Mouse (Mus musculus) cerebellum, adult 2 months (tissue): ENCODE measurements around the gene Fuk.

Experiments
- CTCF ChIP-seq: fragments of 200-500 bp; IDR thresholded peaks from 2 replicates; pipeline ENCODE4 v1.5.1; 2011; ENCODE audit warnings: low read depth, mild to moderate bottlenecking, control low read depth, low read length, moderate library complexity, borderline replicate concordance; ENCODE audit not compliant: insufficient read depth
- POLR2A ChIP-seq: fragments of 200-500 bp; IDR thresholded peaks from 2 replicates; pipeline ENCODE4 v1.6.1; 2011; ENCODE audit warnings: low read length, control low read depth, borderline replicate concordance; ENCODE audit not compliant: insufficient read depth

GRCm38 (mm10) chr8:110944276-110944876 is 42.1 kb upstream of the Fuk start:
- no peak for TF ChIP-seq CTCF
- TF ChIP-seq POLR2A = no peak
